Mouse (Mus musculus) limb, embryonic 11.5 days (tissue): ENCODE results near the gene Mtfr2. TPM values are rescaled to one million over a fixed set of nuclear protein-coding genes. Genes with fewer than 3 reads are reported as not detected.

Experiments used
- ATAC-seq: fragments of 200-750 bp; cut with Nextera tagmentation; 2 replicates; pipeline ENCODE4 v1.8.0; 2017; ENCODE audit warnings: low read depth; ENCODE audit not compliant: insufficient number of reproducible peaks, low FRiP score, low TSS enrichment
- DNase-seq: peaks from one replicate; pipeline ENCODE4 v3.0.0-alpha.2; 2015; ENCODE audit warnings: low spot score
- H3K27ac ChIP-seq: fragments of 300-500 bp; sonication (generic); replicated peaks from 2 replicates; pipeline ENCODE4 v1.5.1; 2014; ENCODE audit warnings: low read depth, mild to moderate bottlenecking, low read length
- H3K27me3 ChIP-seq: fragments of 300-500 bp; sonication (generic); 2 replicates; pipeline ENCODE4 v1.6.1; 2014; ENCODE audit warnings: mild to moderate bottlenecking, low read length, mixed read lengths; ENCODE audit not compliant: control insufficient read depth, insufficient read depth
- H3K36me3 ChIP-seq: fragments of 300-500 bp; sonication (generic); 2 replicates; pipeline ENCODE4 v1.6.1; 2014; ENCODE audit warnings: mild to moderate bottlenecking, low read length, moderate library complexity, mixed read lengths; ENCODE audit not compliant: control insufficient read depth, insufficient read depth
- H3K4me1 ChIP-seq: fragments of 300-500 bp; sonication (generic); 2 replicates; pipeline ENCODE4 v1.6.1; 2014; ENCODE audit warnings: low read length, mixed read lengths; ENCODE audit not compliant: control insufficient read depth, insufficient read depth
- H3K4me2 ChIP-seq: fragments of 300-500 bp; sonication (generic); 2 replicates; pipeline ENCODE4 v1.6.1; 2014; ENCODE audit warnings: low read depth, mild to moderate bottlenecking, moderate library complexity; ENCODE audit not compliant: severe bottlenecking
- H3K4me3 ChIP-seq: fragments of 300-500 bp; sonication (generic); 2 replicates; pipeline ENCODE4 v1.5.1; 2014; ENCODE audit warnings: low read depth, low read length
- H3K9ac ChIP-seq: fragments of 300-500 bp; sonication (generic); 2 replicates; pipeline ENCODE4 v1.6.1; 2014; ENCODE audit warnings: mild to moderate bottlenecking, low read length
- H3K9me3 ChIP-seq: fragments of 300-500 bp; sonication (generic); 2 replicates; pipeline ENCODE4 v1.6.1; 2016; ENCODE audit warnings: low read length; ENCODE audit not compliant: control insufficient read depth
- WGBS: fragments of 180-500 bp; shearing (Covaris S2); extraction: QIAGEN DNeasy Blood & Tissue Kit; methylation state at CpG from one replicate; pipeline ENCODE4 v1.1.7; 2014; 5-methylcytosine and 5-hydroxymethylcytosine counted together
- polyA plus RNA-seq: library from polyadenylated mRNA; unstranded; fragments of >200 nt; fragmentation: Nextera tagmentation; extraction: Ambion mirVana; gene quantifications from 2 replicates; pipeline ENCODE4 v1.2.1, GENCODE M21; 2014

The Mtfr2 gene
- polyA plus RNA-seq, 1 experiment from 2014 or later: 1.6 TPM

DNA sequence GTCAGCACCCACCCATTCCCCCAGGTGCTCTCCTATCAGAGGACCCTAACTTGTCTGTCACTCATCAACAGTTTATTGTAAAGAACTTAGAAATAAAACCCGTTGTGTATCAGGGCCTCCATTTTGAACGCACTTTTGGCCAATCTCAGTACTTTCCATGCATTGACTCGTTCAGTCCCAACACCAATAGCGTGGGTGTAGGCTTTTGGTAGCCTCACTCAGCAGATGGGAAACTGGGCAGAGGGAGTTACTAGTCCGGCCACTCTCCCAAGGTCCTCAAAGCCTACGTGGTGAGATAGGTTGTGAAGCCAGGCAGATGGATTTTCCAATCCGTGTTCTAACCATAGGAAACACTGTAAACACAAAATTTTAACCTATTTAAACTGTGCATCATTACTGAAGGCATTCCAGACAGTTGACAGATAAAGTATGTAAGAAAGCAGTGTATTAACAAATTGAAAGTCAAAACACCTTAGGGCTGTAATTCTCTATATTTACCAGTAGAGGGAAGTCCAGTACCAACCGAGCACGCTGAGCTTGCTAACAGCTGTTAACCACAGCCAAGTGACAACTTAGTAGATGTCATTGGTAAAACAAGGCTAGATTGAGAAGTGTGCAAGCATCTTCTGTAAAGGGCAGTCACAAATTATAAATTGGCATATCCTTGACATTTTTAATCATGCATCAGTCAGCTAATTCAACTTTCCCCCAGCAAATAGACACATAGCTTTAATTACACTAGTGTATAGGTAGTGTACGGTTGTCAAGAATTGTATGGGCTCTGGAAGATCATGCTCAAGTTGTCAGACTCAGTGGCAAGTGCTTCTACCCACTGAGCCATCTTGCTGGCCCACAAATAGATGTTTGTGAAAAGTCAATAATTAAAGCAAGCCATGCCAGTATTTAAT is 14.2 kb downstream of the Mtfr2 start:
- Histone ChIP-seq H3K4me3 (no peak overlapping the region), H3K27ac (no peak overlapping the region), H3K4me1 (no peaks in the 10 kb centered on the region), H3K36me3 (no peaks in the 10 kb centered on the region), H3K9me3 (no peaks in the 10 kb centered on the region), H3K27me3 (no peaks in the 10 kb centered on the region), H3K9ac (no peak overlapping the region), H3K4me2 (no peak overlapping the region)
- 66% methylated on average over 10 of the region's 10 CpGs for WGBS
- ATAC-seq (no peak), DNase-seq (no peak)

DNA sequence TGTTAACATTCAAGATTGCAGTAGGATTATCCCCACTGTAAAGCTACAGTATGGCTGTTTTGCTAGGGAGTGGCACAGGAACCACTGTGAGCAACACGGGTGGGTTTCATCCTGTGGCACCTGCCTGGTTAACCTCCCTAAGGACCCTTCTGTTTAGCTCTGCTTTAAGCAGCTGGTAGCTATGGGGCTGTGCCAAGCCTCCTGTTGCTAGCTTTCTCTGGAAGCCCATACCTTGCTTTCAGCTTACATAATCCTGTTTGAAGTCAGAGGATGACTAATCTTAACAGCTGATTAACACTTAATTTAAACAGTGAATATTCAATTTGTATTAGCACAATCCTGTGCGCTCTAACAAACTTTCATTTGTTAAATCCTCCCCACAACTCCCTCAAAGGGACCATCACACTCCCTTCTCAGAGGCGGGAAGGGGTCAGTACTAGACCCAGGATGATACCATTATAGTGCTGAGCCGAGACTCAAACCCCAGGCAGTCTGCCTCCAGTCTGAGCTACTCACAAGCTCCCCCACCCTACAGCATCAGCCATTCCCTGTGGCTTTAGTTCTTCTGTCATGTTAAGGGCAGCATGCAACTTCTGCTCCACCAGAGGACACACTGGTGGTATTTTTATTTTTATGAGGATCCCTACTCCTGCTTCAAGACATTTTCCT is 15.0 kb downstream of the Mtfr2 start:
- no peak for DNase-seq
- Histone ChIP-seq H3K4me2 (no peak overlapping the region), H3K4me1 (no peaks in the 10 kb centered on the region), H3K27ac (no peak overlapping the region), H3K27me3 (no peaks in the 10 kb centered on the region), H3K9ac (no peak overlapping the region), H3K36me3 (no peaks in the 10 kb centered on the region), H3K9me3 (no peaks in the 10 kb centered on the region), H3K4me3 (no peak overlapping the region)
- no peak for ATAC-seq
- 72% methylated on average over 4 of the region's 4 CpGs for WGBS

DNA sequence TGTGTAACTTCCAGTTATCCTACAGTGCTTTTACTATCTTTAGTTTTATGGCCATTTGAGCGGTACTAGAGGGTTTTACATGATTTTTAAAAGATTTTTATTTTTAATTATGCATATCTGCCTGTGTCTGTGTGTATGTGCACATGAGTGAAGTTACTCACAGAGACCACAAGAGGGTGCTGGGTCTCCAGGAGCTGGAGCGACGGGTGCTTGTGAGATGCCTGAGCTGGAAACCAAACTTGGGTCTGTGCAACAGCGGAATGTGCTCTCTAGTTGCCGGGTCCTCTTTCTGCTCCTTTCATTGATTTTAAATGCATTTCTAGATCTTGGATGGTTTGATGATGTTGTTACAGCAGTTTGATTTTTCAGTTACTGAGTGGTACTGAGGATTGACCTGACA is 24.5 kb downstream of the Mtfr2 start:
- Histone ChIP-seq H3K27ac (no peak overlapping the region), H3K27me3 (no peaks in the 10 kb centered on the region), H3K4me3 (no peak overlapping the region), H3K4me1 (no peaks in the 10 kb centered on the region), H3K9ac (no peak overlapping the region), H3K4me2 (no peak overlapping the region), H3K36me3 (no peaks in the 10 kb centered on the region), H3K9me3 (no peaks in the 10 kb centered on the region)
- no peak for DNase-seq
- ATAC-seq: no peak
- 94% methylated on average over 5 of the region's 5 CpGs for WGBS

DNA sequence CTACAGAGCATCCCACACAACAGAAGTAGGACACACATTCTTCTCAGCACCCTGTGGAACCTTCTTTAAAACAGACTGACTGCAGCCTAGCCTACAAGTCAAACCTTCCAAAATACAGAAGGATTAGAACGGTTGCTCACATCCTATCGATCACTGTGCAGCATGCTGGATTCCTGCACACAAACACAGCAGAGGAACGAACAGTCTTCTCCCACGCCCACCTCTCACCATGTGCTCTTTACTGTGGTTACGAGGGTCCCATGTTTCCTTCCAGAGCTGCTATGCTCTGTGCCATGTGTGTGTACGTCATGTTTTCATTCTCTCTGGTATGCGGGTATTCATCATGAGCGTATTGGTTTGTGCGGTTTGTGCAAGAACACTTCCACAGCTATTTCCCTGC is 30.1 kb downstream of the Mtfr2 start:
- 91% methylated on average over 9 of the region's 9 CpGs for WGBS
- H3K36me3 ChIP-seq: no peaks in the 10 kb centered on the region
- H3K27ac ChIP-seq: no peak overlapping the region
- DNase-seq (no peak), ATAC-seq (no peak)
- H3K4me3 ChIP-seq: no peak overlapping the region
- H3K4me1 ChIP-seq: no peaks in the 10 kb centered on the region
- H3K27me3 ChIP-seq: no peaks in the 10 kb centered on the region
- no peak overlapping the region for H3K9ac ChIP-seq
- no peaks in the 10 kb centered on the region for H3K9me3 ChIP-seq
- H3K4me2 ChIP-seq: no peak overlapping the region

DNA sequence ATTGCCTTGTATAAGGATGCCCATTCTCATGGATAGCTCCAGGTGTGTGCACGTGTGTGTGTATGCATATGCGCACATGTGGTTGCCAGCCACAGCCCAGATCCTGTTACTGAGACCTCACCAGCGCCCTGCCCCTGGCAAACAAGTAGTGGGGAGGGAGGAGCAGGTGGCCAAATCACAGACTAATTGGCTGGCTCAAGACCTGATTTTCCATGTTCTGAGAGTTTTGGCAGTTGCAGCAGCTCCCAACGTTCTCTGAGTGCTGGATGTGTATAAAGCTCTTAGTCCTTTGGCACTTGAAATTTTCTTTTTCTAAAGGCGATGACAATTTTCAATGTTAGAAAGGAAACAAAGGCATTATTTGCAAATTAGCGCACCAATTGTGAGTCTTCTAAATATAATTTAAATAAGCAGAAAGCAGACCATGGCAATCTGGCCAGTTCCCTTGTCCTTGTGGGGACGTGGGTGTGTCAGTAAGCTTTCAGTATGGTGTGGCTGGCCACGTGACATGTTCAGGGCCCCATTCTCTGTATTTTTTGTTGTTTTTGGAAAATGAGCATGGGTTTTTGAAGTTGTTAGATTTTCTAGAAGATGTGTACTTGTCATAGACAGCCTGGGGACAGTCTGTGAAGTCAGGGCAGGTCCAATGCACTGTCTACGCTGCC is 31.6 kb downstream of the Mtfr2 start:
- DNase-seq (no peak), ATAC-seq (no peak)
- Histone ChIP-seq H3K9ac (no peak overlapping the region), H3K27me3 (no peaks in the 10 kb centered on the region), H3K36me3 (no peaks in the 10 kb centered on the region), H3K4me2 (no peak overlapping the region), H3K9me3 (no peaks in the 10 kb centered on the region), H3K4me3 (no peak overlapping the region), H3K4me1 (peaks cover 4% of the 10 kb centered on the region; the same call in 1 of the 2 replicates), H3K27ac (no peak overlapping the region)
- WGBS: 81% methylated on average over 9 of the region's 9 CpGs

DNA sequence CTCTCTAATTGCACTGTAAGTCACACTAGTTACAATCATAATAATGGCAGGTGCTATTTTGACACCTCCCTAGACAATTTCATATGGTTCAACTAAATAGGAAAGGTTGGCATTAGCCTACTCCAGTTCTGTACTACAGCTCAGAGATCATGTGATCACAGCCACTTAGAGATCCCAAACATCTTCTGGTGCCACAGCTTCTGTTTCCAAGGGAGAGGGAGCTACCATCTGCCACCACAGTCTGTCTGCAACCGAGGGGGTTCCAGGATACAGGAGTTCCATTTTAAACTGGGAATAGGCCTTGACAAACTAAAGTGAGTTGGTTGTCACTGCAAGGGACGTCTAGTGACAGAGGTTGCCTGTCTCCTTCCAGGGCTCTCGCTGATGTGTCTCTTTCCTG is 33.2 kb downstream of the Mtfr2 start:
- H3K27ac ChIP-seq: no peak overlapping the region
- no peak overlapping the region for H3K4me3 ChIP-seq
- no peaks in the 10 kb centered on the region for H3K9me3 ChIP-seq
- no peak overlapping the region for H3K9ac ChIP-seq
- DNase-seq (no peak), ATAC-seq (no peak)
- H3K4me2 ChIP-seq: no peak overlapping the region
- H3K36me3 ChIP-seq: no peaks in the 10 kb centered on the region
- 83% methylated on average over 3 of the region's 3 CpGs for WGBS
- peaks cover 4% of the 10 kb centered on the region; the same call in 1 of the 2 replicates for H3K4me1 ChIP-seq
- no peaks in the 10 kb centered on the region for H3K27me3 ChIP-seq

DNA sequence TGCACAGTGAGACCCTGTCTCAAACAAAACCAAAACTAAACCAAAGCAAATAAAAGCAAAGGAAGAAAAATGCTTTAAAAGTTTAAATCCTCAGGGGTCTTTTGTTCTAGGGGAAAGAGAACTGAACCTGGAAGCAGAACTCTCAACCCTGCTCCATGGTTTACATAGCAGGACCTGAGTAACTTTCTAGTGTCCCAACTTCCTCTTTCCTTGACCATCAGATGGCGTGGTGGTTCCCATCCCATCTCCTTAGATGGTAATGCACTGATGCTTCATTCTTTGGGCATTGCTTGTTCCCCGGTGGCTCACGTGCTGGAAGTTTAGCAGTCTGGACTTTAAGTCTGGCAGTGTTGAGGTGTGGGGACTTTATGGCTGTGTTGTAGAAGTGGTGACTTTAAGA is 33.8 kb downstream of the Mtfr2 start:
- no peaks in the 10 kb centered on the region for H3K36me3 ChIP-seq
- no peak overlapping the region; the same call in 1 of the 2 replicates for H3K4me2 ChIP-seq
- 80% methylated on average over 3 of the region's 3 CpGs for WGBS
- H3K4me3 ChIP-seq: no peak overlapping the region
- H3K27ac ChIP-seq: no peak overlapping the region
- DNase-seq (no peak), ATAC-seq (no peak)
- peaks cover 4% of the 10 kb centered on the region; the same call in 1 of the 2 replicates for H3K4me1 ChIP-seq
- no peak overlapping the region for H3K9ac ChIP-seq
- no peaks in the 10 kb centered on the region for H3K27me3 ChIP-seq
- no peaks in the 10 kb centered on the region for H3K9me3 ChIP-seq

DNA sequence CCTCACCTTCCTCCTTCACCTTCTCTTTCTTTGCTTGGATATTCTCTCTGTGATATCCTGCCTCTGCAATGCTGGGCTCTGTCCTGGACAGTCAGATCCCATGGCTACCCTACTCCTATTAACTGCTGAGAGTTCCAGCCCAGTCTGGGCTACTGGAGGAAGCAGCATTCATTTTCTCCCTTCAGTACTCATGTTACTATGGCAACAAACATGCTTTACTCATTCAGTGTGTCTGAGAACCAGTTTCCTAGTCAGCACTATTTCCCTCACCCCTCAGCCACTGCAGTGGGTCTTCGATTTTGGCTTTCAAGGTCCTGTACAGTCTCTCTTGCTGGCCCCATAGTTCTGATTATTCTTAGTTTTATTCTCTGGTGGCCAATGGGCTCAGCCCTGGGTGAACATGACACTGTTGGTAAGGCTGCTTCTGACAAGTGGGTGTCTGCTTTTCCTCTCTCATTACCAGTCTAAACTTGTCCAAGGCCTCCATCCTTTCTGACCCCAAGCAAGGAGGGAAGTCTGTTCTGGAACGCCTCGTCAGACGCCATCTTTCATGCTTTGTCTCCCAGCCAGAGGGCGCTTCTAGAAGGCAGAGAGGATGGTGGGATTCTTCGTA is 35.3 kb downstream of the Mtfr2 start:
- no peaks in the 10 kb centered on the region for H3K27me3 ChIP-seq
- H3K9ac ChIP-seq: no peak overlapping the region
- H3K27ac ChIP-seq: no peak overlapping the region
- peaks cover 4% of the 10 kb centered on the region; the same call in 1 of the 2 replicates for H3K4me1 ChIP-seq
- no peak for ATAC-seq
- no peak overlapping the region for H3K4me2 ChIP-seq
- no peak for DNase-seq
- H3K4me3 ChIP-seq: no peak overlapping the region
- no peaks in the 10 kb centered on the region for H3K9me3 ChIP-seq
- H3K36me3 ChIP-seq: no peaks in the 10 kb centered on the region
- 80% methylated on average over 6 of the region's 6 CpGs for whole genome bisulfite sequencing
